Mouse (Mus musculus): ENCODE data around the gene Tbx15. TPM values are rescaled to one million over a fixed set of nuclear protein-coding genes. Genes with fewer than 3 reads are reported as not detected.

The Tbx15 gene
- polyA plus RNA-seq (2015; fragmentation: Nextera tagmentation; extraction: Ambion mirVana): 0.11 and 0.30 TPM in 2 replicates

DNA sequence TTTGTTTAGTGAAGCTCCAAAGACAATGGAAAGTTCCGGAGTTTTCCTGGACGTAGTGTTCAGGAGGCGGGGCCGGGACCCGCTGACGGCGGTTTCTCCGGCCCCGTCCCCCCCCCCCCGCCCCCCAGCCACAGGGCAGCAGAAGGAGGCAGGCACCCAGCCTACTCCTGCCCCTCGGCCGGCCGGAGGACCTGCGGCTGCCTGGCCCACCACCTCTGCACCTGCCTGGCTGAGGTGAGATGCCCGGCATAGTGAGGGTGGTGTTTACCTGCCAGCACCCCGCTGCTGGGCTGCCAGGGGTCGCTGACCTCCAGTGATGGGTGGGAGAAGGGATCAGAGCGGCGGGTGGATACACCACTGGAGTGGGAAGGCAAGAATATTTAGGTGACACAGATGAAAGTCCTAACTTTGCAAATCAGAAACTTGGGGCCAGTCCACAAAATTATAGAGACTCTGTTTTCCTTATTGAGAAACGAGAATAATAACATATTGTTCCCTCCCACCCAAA is at the start of gene Tbx15:
Gene Tbx15, plus strand, starts transcription at position 169 of the 508 bp plus-strand sequence.
- Histone ChIP-seq H3K36me3 (ENCODE audit: control insufficient read depth, insufficient read depth) (no peaks in the 10 kb centered on the region), H3K9ac (ENCODE audit: low read depth, low read length) (no peak within 1 kb of the TSS), H3K27me3 (ENCODE audit: control insufficient read depth, insufficient read depth, low read depth, low read length) (peaks cover 90% of the 10 kb centered on the region), H3K4me3 (ENCODE audit: low read depth, low read length) (peak within 1 kb of the TSS; percentile 19; the same call in 1 of the 2 replicates), H3K4me2 (ENCODE audit: low read depth, low read length) (no peak within 1 kb of the TSS), H3K9me3 (replicated peaks; ENCODE audit: control insufficient read depth, low read length) (no peaks in the 10 kb centered on the region), H3K4me1 (ENCODE audit: control insufficient read depth, low read depth, low read length) (no peaks in the 10 kb centered on the region), H3K27ac (ENCODE audit: low read length) (no peak within 1 kb of the TSS)
- WGBS (ENCODE audit: insufficient replicate concordance): 3% methylated on average over 18 of the region's 20 CpGs
- ATAC-seq (ENCODE audit: low read depth): no peak

DNA sequence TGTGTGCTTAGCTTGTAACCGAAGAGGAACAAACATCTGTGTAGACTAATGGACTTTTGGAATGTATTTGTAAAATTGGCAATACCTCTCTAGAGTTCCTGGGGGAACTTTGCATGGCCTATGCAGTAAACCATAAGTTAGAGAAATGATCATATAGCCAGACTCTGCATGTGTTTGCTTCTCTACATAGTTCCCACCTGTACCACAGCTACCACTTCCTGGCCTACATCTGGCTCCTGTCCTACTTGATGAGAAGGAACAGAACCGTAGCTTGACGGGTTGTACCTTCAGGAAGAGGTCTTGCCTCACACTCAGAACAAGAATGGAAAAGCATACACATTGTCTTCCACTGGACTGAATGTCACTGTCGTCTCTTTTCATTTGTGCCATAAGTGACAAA is 46.6 kb upstream of the Tbx15 start:
- H3K27me3 ChIP-seq (ENCODE audit: control insufficient read depth, insufficient read depth, low read depth, low read length): no peaks in the 10 kb centered on the region

GRCm38 (mm10) chr3:99203331-99203730 is 36.9 kb upstream of the Tbx15 start:
- Histone ChIP-seq H3K4me2 (ENCODE audit: low read depth, low read length) (no peak overlapping the region), H3K4me3 (ENCODE audit: low read depth, low read length) (no peak overlapping the region), H3K27me3 (ENCODE audit: control insufficient read depth, insufficient read depth, low read depth, low read length) (no peaks in the 10 kb centered on the region), H3K9ac (ENCODE audit: low read depth, low read length) (no peak overlapping the region), H3K4me1 (ENCODE audit: control insufficient read depth, low read depth, low read length) (no peaks in the 10 kb centered on the region), H3K36me3 (ENCODE audit: control insufficient read depth, insufficient read depth) (no peaks in the 10 kb centered on the region), H3K9me3 (replicated peaks; ENCODE audit: control insufficient read depth, low read length) (no peaks in the 10 kb centered on the region), H3K27ac (ENCODE audit: low read length) (no peak overlapping the region)
- ATAC-seq (ENCODE audit: low read depth): no peak

More for the DNA sequence above, 46.6 kb upstream of the Tbx15 start:
- Histone ChIP-seq H3K4me2 (ENCODE audit: low read depth, low read length) (no peak overlapping the region), H3K4me3 (ENCODE audit: low read depth, low read length) (no peak overlapping the region), H3K9ac (ENCODE audit: low read depth, low read length) (no peak overlapping the region), H3K27ac (ENCODE audit: low read length) (no peak overlapping the region), H3K9me3 (replicated peaks; ENCODE audit: control insufficient read depth, low read length) (no peaks in the 10 kb centered on the region), H3K4me1 (ENCODE audit: control insufficient read depth, low read depth, low read length) (no peaks in the 10 kb centered on the region), H3K36me3 (ENCODE audit: control insufficient read depth, insufficient read depth) (no peaks in the 10 kb centered on the region)
- WGBS (ENCODE audit: insufficient replicate concordance): 58% methylated on average over 4 of the region's 4 CpGs
- ATAC-seq (ENCODE audit: low read depth): no peak

- WGBS (ENCODE audit: insufficient replicate concordance): 22% methylated on average over 1 of the region's 1 CpGs
- Histone ChIP-seq H3K4me2 (ENCODE audit: low read depth, low read length) (no peak overlapping the region), H3K9me3 (replicated peaks; ENCODE audit: control insufficient read depth, low read length) (no peaks in the 10 kb centered on the region), H3K27ac (ENCODE audit: low read length) (no peak overlapping the region), H3K9ac (ENCODE audit: low read depth, low read length) (no peak overlapping the region), H3K4me1 (ENCODE audit: control insufficient read depth, low read depth, low read length) (no peaks in the 10 kb centered on the region), H3K4me3 (ENCODE audit: low read depth, low read length) (no peak overlapping the region), H3K27me3 (ENCODE audit: control insufficient read depth, insufficient read depth, low read depth, low read length) (no peaks in the 10 kb centered on the region), H3K36me3 (ENCODE audit: control insufficient read depth, insufficient read depth) (no peaks in the 10 kb centered on the region)
- no peak for ATAC-seq (ENCODE audit: low read depth)
Observed at GRCm38 (mm10) chr3:99208416-99208815, 31.8 kb upstream of the Tbx15 start.

DNA sequence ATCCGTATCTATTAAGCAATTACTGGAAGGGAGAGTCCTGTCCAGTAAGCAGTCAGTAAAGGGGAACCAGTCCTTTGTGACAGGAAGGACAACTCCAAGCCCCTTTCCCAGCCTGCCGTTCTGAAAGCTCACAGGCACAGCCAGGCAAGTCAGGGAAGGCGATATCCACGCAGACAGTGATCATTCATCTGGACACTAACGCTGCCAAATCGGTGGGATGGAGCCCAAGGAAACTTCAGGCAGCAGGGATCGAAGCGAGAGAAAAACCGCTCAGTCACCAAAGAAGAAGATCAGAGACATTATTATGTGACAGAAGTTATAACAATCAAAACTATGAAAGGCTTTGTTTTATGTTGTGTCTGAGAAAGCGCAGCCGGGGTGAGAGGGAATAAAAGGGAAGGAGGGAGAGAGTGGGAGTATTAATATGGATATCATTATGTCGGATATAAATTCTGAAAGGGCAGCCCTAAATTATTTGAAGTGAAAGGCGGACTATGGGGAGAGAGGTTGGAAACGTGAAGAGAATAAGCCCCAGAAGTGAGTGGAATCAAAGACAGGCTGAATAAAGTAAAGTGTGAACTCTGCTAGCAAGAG is 29.0 kb upstream of the Tbx15 start:
- Histone ChIP-seq H3K4me1 (ENCODE audit: control insufficient read depth, low read depth, low read length) (no peaks in the 10 kb centered on the region), H3K27me3 (ENCODE audit: control insufficient read depth, insufficient read depth, low read depth, low read length) (no peaks in the 10 kb centered on the region), H3K9ac (ENCODE audit: low read depth, low read length) (no peak overlapping the region), H3K27ac (ENCODE audit: low read length) (no peak overlapping the region), H3K9me3 (replicated peaks; ENCODE audit: control insufficient read depth, low read length) (no peaks in the 10 kb centered on the region), H3K4me3 (ENCODE audit: low read depth, low read length) (no peak overlapping the region), H3K4me2 (ENCODE audit: low read depth, low read length) (no peak overlapping the region), H3K36me3 (ENCODE audit: control insufficient read depth, insufficient read depth) (no peaks in the 10 kb centered on the region)
- ATAC-seq (ENCODE audit: low read depth): no peak
- WGBS (ENCODE audit: insufficient replicate concordance): 70% methylated on average over 14 of the region's 14 CpGs

GRCm38 (mm10) chr3:99227807-99228206 is 12.4 kb upstream of the Tbx15 start:
- Histone ChIP-seq H3K27me3 (ENCODE audit: control insufficient read depth, insufficient read depth, low read depth, low read length) (no peaks in the 10 kb centered on the region), H3K36me3 (ENCODE audit: control insufficient read depth, insufficient read depth) (no peaks in the 10 kb centered on the region), H3K27ac (ENCODE audit: low read length) (no peak overlapping the region), H3K4me1 (ENCODE audit: control insufficient read depth, low read depth, low read length) (no peaks in the 10 kb centered on the region), H3K9me3 (replicated peaks; ENCODE audit: control insufficient read depth, low read length) (no peaks in the 10 kb centered on the region), H3K4me2 (ENCODE audit: low read depth, low read length) (no peak overlapping the region), H3K4me3 (ENCODE audit: low read depth, low read length) (no peak overlapping the region), H3K9ac (ENCODE audit: low read depth, low read length) (no peak overlapping the region)
- no peak for ATAC-seq (ENCODE audit: low read depth)
- 58% methylated on average over 2 of the region's 2 CpGs for WGBS (ENCODE audit: insufficient replicate concordance)

DNA sequence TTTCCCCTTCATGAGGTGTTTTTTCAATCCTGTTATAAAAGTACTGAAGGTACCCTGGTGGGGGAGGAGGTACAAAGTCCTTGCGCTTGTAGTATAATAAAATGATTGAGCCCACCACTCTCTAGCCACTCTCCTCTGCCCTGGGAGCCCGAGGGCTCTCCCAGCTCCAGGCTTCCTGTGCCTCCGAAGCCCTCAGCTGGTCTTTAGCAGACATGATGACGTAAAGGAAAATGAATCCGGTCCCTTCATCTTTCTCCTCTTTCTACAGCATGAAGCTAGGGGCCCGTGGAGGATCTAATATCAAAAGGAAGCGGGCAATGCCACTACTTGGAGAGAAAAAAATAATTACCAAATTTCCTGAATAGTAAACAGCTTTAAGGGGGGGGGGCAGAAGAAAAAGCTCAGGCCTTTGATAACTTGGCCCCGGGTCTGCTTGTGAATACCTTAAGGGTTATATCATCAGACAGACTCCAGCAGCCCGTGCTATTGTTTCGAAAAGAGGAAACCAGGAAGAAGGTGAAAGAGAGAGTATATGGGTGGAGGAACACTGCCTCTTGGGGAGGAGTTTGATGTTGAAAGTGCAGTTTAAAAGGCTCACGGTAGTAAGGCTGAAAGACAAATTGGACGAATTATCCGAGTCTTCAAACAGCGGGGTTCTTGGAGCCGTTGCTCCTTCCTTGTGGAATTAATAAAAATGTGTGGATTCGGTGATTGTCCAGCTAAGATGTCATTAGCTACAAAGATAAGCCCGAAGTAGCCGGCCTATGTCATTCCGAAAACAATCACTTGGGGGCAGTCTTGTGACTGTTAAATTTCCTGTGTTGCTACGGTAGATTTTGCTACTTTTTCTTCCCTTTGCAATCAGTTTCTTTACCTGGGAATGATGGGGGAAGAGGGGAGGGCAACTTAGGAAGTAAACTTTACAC is 6.5 kb upstream of the Tbx15 start:
- no peaks in the 10 kb centered on the region for H3K4me1 ChIP-seq (ENCODE audit: control insufficient read depth, low read depth, low read length)
- H3K27me3 ChIP-seq (ENCODE audit: control insufficient read depth, insufficient read depth, low read depth, low read length): peaks cover 51% of the 10 kb centered on the region
- no peaks in the 10 kb centered on the region for H3K36me3 ChIP-seq (ENCODE audit: control insufficient read depth, insufficient read depth)
- ATAC-seq (ENCODE audit: low read depth): no peak
- no peak overlapping the region for H3K4me2 ChIP-seq (ENCODE audit: low read depth, low read length)
- WGBS (ENCODE audit: insufficient replicate concordance): 5% methylated on average over 20 of the region's 20 CpGs
- no peak overlapping the region for H3K4me3 ChIP-seq (ENCODE audit: low read depth, low read length)
- H3K9ac ChIP-seq (ENCODE audit: low read depth, low read length): no peak overlapping the region
- no peaks in the 10 kb centered on the region for H3K9me3 ChIP-seq (replicated peaks; ENCODE audit: control insufficient read depth, low read length)
- no peak overlapping the region for H3K27ac ChIP-seq (ENCODE audit: low read length)

DNA sequence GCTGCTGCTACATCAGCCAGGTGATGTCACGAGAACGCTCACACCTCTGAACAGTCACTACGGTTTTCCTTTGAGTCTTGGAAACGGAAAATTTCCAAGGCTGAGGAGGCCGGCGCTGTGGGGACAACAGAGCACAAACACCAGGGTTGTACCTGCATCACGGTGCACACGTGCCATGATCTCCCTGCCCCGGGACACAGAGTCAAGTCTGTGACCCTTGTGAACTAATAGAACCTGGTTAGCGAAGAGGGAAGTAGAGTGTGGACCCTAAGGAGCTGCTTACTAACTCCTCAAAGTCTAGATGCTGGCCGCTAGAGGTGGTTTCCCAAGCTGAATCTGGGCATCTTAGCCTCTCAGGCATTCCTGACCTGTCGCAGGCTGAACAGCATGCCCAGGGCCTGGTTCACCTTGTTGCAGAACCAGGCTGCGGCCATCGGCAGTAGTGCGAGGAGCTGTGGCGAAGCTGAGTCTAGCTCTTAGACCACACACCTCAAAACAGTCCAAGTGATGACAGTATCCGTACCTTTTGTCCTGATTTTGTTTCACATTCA is 5.8 kb upstream of the Tbx15 start:
- Histone ChIP-seq H3K36me3 (ENCODE audit: control insufficient read depth, insufficient read depth) (no peaks in the 10 kb centered on the region), H3K27ac (ENCODE audit: low read length) (no peak overlapping the region), H3K4me2 (ENCODE audit: low read depth, low read length) (no peak overlapping the region), H3K27me3 (ENCODE audit: control insufficient read depth, insufficient read depth, low read depth, low read length) (peaks cover 57% of the 10 kb centered on the region), H3K4me3 (ENCODE audit: low read depth, low read length) (no peak overlapping the region), H3K9me3 (replicated peaks; ENCODE audit: control insufficient read depth, low read length) (no peaks in the 10 kb centered on the region), H3K4me1 (ENCODE audit: control insufficient read depth, low read depth, low read length) (no peaks in the 10 kb centered on the region), H3K9ac (ENCODE audit: low read depth, low read length) (no peak overlapping the region)
- 9% methylated on average over 17 of the region's 17 CpGs for WGBS (ENCODE audit: insufficient replicate concordance)
- ATAC-seq (ENCODE audit: low read depth): no peak
